Mouse (Mus musculus) inflammation-experienced regulatory T-cells, adult 16 weeks (primary cell): ENCODE data around the gene Lbr. TPM values are rescaled to one million over a fixed set of nuclear protein-coding genes. Genes with fewer than 3 reads are reported as not detected.

Experiments used
- polyA plus RNA-seq: library from polyadenylated mRNA; unstranded; fragments of 100-300 nt; shearing (Covaris generic); gene quantifications from one replicate; pipeline ENCODE4 v1.2.1, GENCODE M21; 2017

Lbr gene
- 389 TPM for polyA plus RNA-seq

DNA sequence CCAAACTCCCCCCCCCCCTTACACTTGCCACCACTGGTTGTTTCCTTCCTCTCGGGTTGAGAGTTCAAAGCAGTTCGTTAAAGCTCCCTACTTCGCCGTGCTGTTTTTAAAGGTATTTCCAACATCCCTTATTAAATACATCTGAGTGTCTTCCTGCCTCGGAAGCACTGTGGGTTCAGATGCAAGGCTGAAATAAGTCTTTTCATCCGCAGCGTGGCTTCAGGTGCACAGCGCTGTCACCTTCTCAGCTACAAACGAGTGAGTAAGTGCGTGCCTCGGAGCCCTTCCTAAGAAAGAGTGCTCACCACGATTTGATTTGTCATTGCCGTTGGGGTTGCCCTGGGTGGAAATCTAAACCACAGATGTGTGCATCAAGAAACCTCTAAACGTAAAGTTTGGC lies at the start of gene Lbr:
Gene Lbr (minus strand): TSS at position 266 of the 400 bp plus-strand sequence.

Other genes starting within 250 kb of the Lbr start
- 0.22 TPM for gene Enah, start 176.9 kb upstream of the Lbr start, polyA plus RNA-seq